In the genomic region with DNA sequence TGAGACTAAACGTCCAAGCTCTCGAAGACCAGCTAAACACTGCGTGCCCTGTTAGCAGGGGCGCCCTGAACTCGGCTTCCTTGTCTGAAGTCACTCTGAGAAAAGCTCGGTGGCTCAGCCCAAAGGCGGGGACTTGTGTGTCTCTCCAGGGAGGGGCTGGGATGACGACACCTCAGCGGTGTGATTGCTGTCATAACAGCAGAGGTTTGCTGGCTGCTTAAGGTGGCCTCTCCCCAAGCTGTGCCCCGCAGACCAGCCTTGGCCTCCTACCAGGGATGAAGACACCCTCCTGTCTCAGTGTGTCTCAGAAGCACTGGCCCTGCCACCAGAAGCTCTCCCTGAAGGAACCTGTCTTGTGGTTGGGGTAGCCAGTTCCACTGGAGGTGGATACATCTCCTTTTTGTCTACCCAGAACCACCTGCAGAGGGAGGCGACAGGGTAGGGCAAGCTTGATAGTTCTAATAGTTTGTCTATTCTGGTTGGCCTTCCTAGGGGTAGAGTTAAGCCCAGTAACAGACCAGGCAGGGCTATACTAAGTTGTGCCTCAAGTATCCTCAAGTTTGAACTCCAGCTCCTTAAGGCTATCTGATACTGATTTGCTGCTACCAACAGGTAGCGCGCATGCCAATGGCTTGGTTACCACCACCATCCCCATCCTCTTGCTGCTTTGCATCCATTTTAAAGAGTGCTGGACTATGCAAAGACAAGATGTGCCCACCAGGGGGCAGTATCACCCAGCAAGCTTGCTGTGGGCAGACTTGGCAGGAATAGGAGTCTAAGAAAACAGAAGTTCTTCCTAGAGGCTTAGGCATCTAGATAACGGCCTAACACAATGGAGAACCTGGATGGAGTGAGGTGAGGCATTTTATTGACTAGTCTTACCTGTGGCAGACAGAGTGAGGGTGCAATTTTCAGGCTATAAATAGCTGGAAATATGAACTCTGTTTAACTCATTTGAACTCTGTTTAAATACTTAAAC, we compare ENCODE assay signal across 8 mouse cellular contexts.
DNase-seq lines count a peak whose midpoint lies in the region; ATAC-seq and TF ChIP-seq lines count a peak whose summit lies in the region.
"Had no signal": no experiment of that assay in that cellular context is flagged by ENCODE, and none has a peak within 500 bp of the region (broad histone marks: within the 10 kb centered on the region; RNA-seq: fewer than 3 reads in every experiment).

No protein-coding gene starts in this region.

- peak; percentile 22 to 60; a peak in 3 of 4 replicates for TF ChIP-seq EP300 in MEL (IDR thresholded peaks at IDR 0.05; ENCODE audit: low read depth in 1 of 2, low read length in 2 of 2)

- WGBS in embryonic facial prominence, embryonic 11.5 days: 82% methylated on average over 14 of the region's 14 CpGs
- 84% methylated on average over 14 of the region's 14 CpGs for WGBS in spleen, adult 2 months

- no peak overlapping the region for H3K27ac ChIP-seq in MEL (ENCODE audit: control insufficient read depth, low read depth, low read length)
- H3K27ac ChIP-seq in embryonic facial prominence, embryonic 11.5 days (replicated peaks; ENCODE audit: low read depth, low read length): no peak overlapping the region
- H3K27ac ChIP-seq in spleen, adult 2 months (ENCODE audit: insufficient read depth, low read length): no peak overlapping the region
- H3K27ac ChIP-seq: neural tube, embryonic 13.5 days had no signal

- no peaks in the 10 kb centered on the region for H3K4me1 ChIP-seq in MEL (ENCODE audit: control insufficient read depth in 1 of 2, insufficient read depth in 2 of 2, low read length in 2 of 2)
- H3K4me1 ChIP-seq in embryonic facial prominence, embryonic 11.5 days (ENCODE audit: control insufficient read depth, insufficient read depth, low read length): no peaks in the 10 kb centered on the region
- no peaks in the 10 kb centered on the region for H3K4me1 ChIP-seq in spleen, adult 2 months (ENCODE audit: control insufficient read depth, insufficient read depth, insufficient read length)
- H3K4me1 ChIP-seq: neural tube, embryonic 13.5 days had no signal

- no peaks in the 10 kb centered on the region for H3K79me2 ChIP-seq in MEL (ENCODE audit: control insufficient read depth, insufficient read depth, low read length, poor library complexity)

- peak; percentile 89 for DNase-seq in MEL (ENCODE audit: low read depth, low spot score)
- DNase-seq in adrenal gland, postnatal 25 days: peak; percentile 85
- DNase-seq in embryonic facial prominence, embryonic 11.5 days (ENCODE audit: low spot score): peak; percentile 88
- DNase-seq in heart, postnatal 10 days: peak; percentile 75 to 86
- peak; percentile 22 to 76 for DNase-seq in layer of hippocampus, adult 8-10 months (ENCODE audit: low spot score in 2 of 2)
- peak; percentile 83 for DNase-seq in lung, postnatal 10 days
- peak; percentile 47 to 72 for DNase-seq in spleen, adult 2 months (ENCODE audit: low read depth in 1 of 2, low spot score in 2 of 2)

- peak; percentile 52; the same call in 1 of the 2 replicates for ATAC-seq in embryonic facial prominence, embryonic 11.5 days (replicated peaks; ENCODE audit: insufficient number of reproducible peaks, low FRiP score, low TSS enrichment, low read depth)

- no peaks in the 10 kb centered on the region for H3K36me3 ChIP-seq in MEL (ENCODE audit: control insufficient read depth in 1 of 2, insufficient read depth in 2 of 2, low read length in 2 of 2)
- 0 out of 2 replicates have a peak, but pooled peaks cover 2% of the 10 kb centered on the region for H3K36me3 ChIP-seq in embryonic facial prominence, embryonic 11.5 days (replicated peaks; ENCODE audit: control insufficient read depth, insufficient read depth, low read depth, low read length)
- no peaks in the 10 kb centered on the region; the same call in 1 of the 2 replicates for H3K36me3 ChIP-seq in spleen, adult 2 months (ENCODE audit: control insufficient read depth, insufficient read depth, low read length)

- no peaks in the 10 kb centered on the region for H3K9me3 ChIP-seq in MEL (replicated peaks; ENCODE audit: insufficient read depth, low read length)
- no peaks in the 10 kb centered on the region for H3K9me3 ChIP-seq in embryonic facial prominence, embryonic 11.5 days (replicated peaks; ENCODE audit: control insufficient read depth, low read length)
- H3K9me3 ChIP-seq: neural tube, embryonic 13.5 days had no signal

- TF ChIP-seq POLR2A in MEL (IDR thresholded peaks at IDR 0.05; ENCODE audit: control insufficient read depth in 1 of 2, insufficient read depth in 1 of 2, low read depth in 1 of 2, low read length in 2 of 2, poor library complexity in 1 of 2): no peak
- no peak for TF ChIP-seq POLR2A in spleen, adult 2 months (IDR thresholded peaks at IDR 0.05; ENCODE audit: low read depth, low read length)

- H3K4me3 ChIP-seq in MEL (ENCODE audit: control insufficient read depth in 1 of 2, insufficient read depth in 1 of 2, low read depth in 2 of 2, low read length in 2 of 2): no peak overlapping the region
- no peak overlapping the region for H3K4me3 ChIP-seq in embryonic facial prominence, embryonic 11.5 days (ENCODE audit: low read depth, low read length)
- no peak overlapping the region for H3K4me3 ChIP-seq in spleen, adult 2 months (ENCODE audit: extremely low read depth, insufficient read depth, insufficient read length)
- H3K4me3 ChIP-seq: neural tube, embryonic 13.5 days had no signal

- intact Hi-C loops in heart, postnatal 10 days (cut with DNase I): loop anchor here (1.0 to 5.0 kb wide), 3 partner anchors 111 to 175 kb away; partner anchors contain the start of gene Esr2

- H3K27me3 ChIP-seq in MEL (ENCODE audit: control insufficient read depth in 1 of 2, insufficient read depth in 2 of 2, low read length in 2 of 2): peaks cover under 1 to 3% of the 10 kb centered on the region in 2 experiments; a peak in 2 of 4 replicates
- no peaks in the 10 kb centered on the region for H3K27me3 ChIP-seq in embryonic facial prominence, embryonic 11.5 days (ENCODE audit: control insufficient read depth, insufficient read depth, low read length)
- no peaks in the 10 kb centered on the region for H3K27me3 ChIP-seq in spleen, adult 2 months (ENCODE audit: control insufficient read depth, insufficient read depth, low read length)
- H3K27me3 ChIP-seq: neural tube, embryonic 13.5 days had no signal

- peak; percentile 92 to 100 (median 94) for TF ChIP-seq CTCF in MEL (IDR thresholded peaks at IDR 0.05 in 2 of 3, conservative IDR thresholded peaks at IDR 0.05 in 1 of 3; ENCODE audit: control insufficient read depth in 1 of 3, insufficient read depth in 1 of 3, low read depth in 2 of 3, low read length in 3 of 3, poor library complexity in 1 of 3, severe bottlenecking in 1 of 3)
- TF ChIP-seq CTCF in spleen, adult 2 months (IDR thresholded peaks at IDR 0.05; ENCODE audit: extremely low read depth, insufficient read depth, insufficient read length, insufficient replicate concordance): peak; percentile 80; the same call in 1 of the 2 replicates

- no peak overlapping the region for H3K9ac ChIP-seq in MEL (ENCODE audit: control insufficient read depth, low read depth, low read length, poor library complexity, severe bottlenecking)
- H3K9ac ChIP-seq in embryonic facial prominence, embryonic 11.5 days (replicated peaks; ENCODE audit: low read length): no peak overlapping the region
- H3K9ac ChIP-seq: neural tube, embryonic 13.5 days had no signal

- peak; percentile 98 for TF ChIP-seq RAD21 in MEL (IDR thresholded peaks at IDR 0.05; ENCODE audit: low read depth, low read length)

- H3K4me2 ChIP-seq in embryonic facial prominence, embryonic 11.5 days (ENCODE audit: low read depth, low read length): no peak overlapping the region
- H3K4me2 ChIP-seq: neural tube, embryonic 13.5 days had no signal

TF ChIP-seq in MEL, 35 proteins besides CTCF, POLR2A, EP300 and RAD21 (continues in another document):
- TF ChIP-seq MYB (IDR thresholded peaks at IDR 0.05; ENCODE audit: low read depth, low read length) (peak; percentile 35; the same call in 1 of the 2 replicates), UBTF (IDR thresholded peaks at IDR 0.05; ENCODE audit: borderline replicate concordance, insufficient read depth, low read depth, low read length) (no peak), POLR2AphosphoS2 (IDR thresholded peaks at IDR 0.05; ENCODE audit: low read length) (no peak), ZNF384 (IDR thresholded peaks at IDR 0.05; ENCODE audit: low read depth, low read length) (no peak), E2F4 (IDR thresholded peaks at IDR 0.05; ENCODE audit: borderline replicate concordance, low read depth, low read length) (no peak), MAFK (IDR thresholded peaks at IDR 0.05; ENCODE audit: borderline replicate concordance, low read depth, low read length) (no peak), KAT2A (conservative IDR thresholded peaks at IDR 0.05; ENCODE audit: low read depth, low read length) (no peak), ZMIZ1 (IDR thresholded peaks at IDR 0.05; ENCODE audit: low read depth, low read length) (0 out of 2 replicates have a peak, but pooled peaks have one; percentile 32), CHD1 (IDR thresholded peaks at IDR 0.05; ENCODE audit: low read depth, low read length) (no peak), RCOR1 (IDR thresholded peaks at IDR 0.05; ENCODE audit: low read depth, low read length) (peak; percentile 63), TAL1 (IDR thresholded peaks at IDR 0.05; ENCODE audit: low read length) (no peak), MAZ (IDR thresholded peaks at IDR 0.05; ENCODE audit: low read depth, low read length) (no peak), SIN3A (IDR thresholded peaks at IDR 0.05; ENCODE audit: low read length) (peak; percentile 49), MYC (IDR thresholded peaks at IDR 0.05; ENCODE audit: low read depth, low read length) (0 out of 2 replicates have a peak, but pooled peaks have one; percentile 35), JUND (IDR thresholded peaks at IDR 0.05; ENCODE audit: low read depth, low read length) (0 out of 2 replicates have a peak, but pooled peaks have one; percentile 26), GABPA (IDR thresholded peaks at IDR 0.05; ENCODE audit: low read depth, low read length) (no peak), USF1 (IDR thresholded peaks at IDR 0.05; ENCODE audit: low read depth, low read length) (no peak), SMC3 (IDR thresholded peaks at IDR 0.05; ENCODE audit: low read depth, low read length) (peak; percentile 99), MEF2A (IDR thresholded peaks at IDR 0.05; ENCODE audit: extremely low read depth, insufficient replicate concordance, low read depth, low read length, poor library complexity, severe bottlenecking) (no peak), TBP (IDR thresholded peaks at IDR 0.05; ENCODE audit: low read depth, low read length) (0 out of 2 replicates have a peak, but pooled peaks have one; percentile 35), NRF1 (IDR thresholded peaks at IDR 0.05; ENCODE audit: insufficient read depth, low read depth, low read length, poor library complexity, severe bottlenecking) (no peak), CHD2 (IDR thresholded peaks at IDR 0.05; ENCODE audit: low read length) (no peak), USF2 (IDR thresholded peaks at IDR 0.05; ENCODE audit: borderline replicate concordance in 1 of 2, insufficient read depth in 1 of 2, low read depth in 1 of 2, low read length in 2 of 2) (no peak)
